Mouse (Mus musculus) layer of hippocampus, postnatal 10 days (tissue): ENCODE measurements at regions not wholly inside any gene's neighbourhood (a gene's known extent, or its start where the extent isn't known, plus 50 kb on each side); places are given as distances from the start of the nearest gene placed in this dataset.

Source experiments
- DNase-seq, 2 experiments: peaks; one replicate each; pipeline ENCODE4 v3.0.0; 2021; ENCODE audit warnings: low spot score in 2 of 2

GRCm38 (mm10) chr12:112372234-112373050, 116.8 kb upstream of the A530016L24Rik start:
- DNase-seq, result no peak

- no peak for DNase-seq
Observed at GRCm38 (mm10) chr12:112373966-112374365, 115.3 kb upstream of the A530016L24Rik start.

- no peak for DNase-seq
Observed at GRCm38 (mm10) chr12:112376236-112376635, 113.0 kb upstream of the A530016L24Rik start.

- DNase-seq, result no peak
Observed at GRCm38 (mm10) chr12:112376701-112377100, 112.5 kb upstream of the A530016L24Rik start.

GRCm38 (mm10) chr12:112378482-112379243, 110.6 kb upstream of the A530016L24Rik start:
- no peak for DNase-seq

GRCm38 (mm10) chr12:112387836-112388235, 101.4 kb upstream of the A530016L24Rik start:
- no peak for DNase-seq

- no peak for DNase-seq
Observed at GRCm38 (mm10) chr12:112395909-112396308, 93.3 kb upstream of the A530016L24Rik start.

- no peak for DNase-seq
Observed at GRCm38 (mm10) chr12:112403688-112404240, 85.5 kb upstream of the A530016L24Rik start.

- no peak for DNase-seq
Observed at GRCm38 (mm10) chr12:112404338-112404737, 84.9 kb upstream of the A530016L24Rik start.

GRCm38 (mm10) chr12:112405781-112406213, 83.5 kb upstream of the A530016L24Rik start:
- DNase-seq, result no peak

GRCm38 (mm10) chr12:112411612-112412350, 77.5 kb upstream of the A530016L24Rik start:
- no peak for DNase-seq

GRCm38 (mm10) chr12:112412351-112412697, 76.9 kb upstream of the A530016L24Rik start:
- DNase-seq, result no peak

- no peak for DNase-seq
Observed at GRCm38 (mm10) chr12:112415926-112416473, 73.2 kb upstream of the A530016L24Rik start.

GRCm38 (mm10) chr12:112416537-112416936, 72.7 kb upstream of the A530016L24Rik start:
- no peak for DNase-seq

- no peak for DNase-seq
Observed at GRCm38 (mm10) chr12:112418636-112419035, 70.6 kb upstream of the A530016L24Rik start.

GRCm38 (mm10) chr12:112422177-112422576, 67.1 kb upstream of the A530016L24Rik start:
- DNase-seq, result no peak

GRCm38 (mm10) chr12:112424150-112424549, 65.1 kb upstream of the A530016L24Rik start:
- DNase-seq, result no peak

GRCm38 (mm10) chr12:112426681-112427080, 62.6 kb upstream of the A530016L24Rik start:
- no peak for DNase-seq

GRCm38 (mm10) chr12:112430104-112430846, 59.0 kb upstream of the A530016L24Rik start:
- no peak for DNase-seq

- DNase-seq, result no peak
Observed at GRCm38 (mm10) chr12:112433315-112433714, 55.9 kb upstream of the A530016L24Rik start.
